Mouse (Mus musculus) olfactory bulb, adult 2 months (tissue): Measurements from ENCODE around the gene Pyroxd2. TPM values are rescaled to one million over a fixed set of nuclear protein-coding genes. Genes with fewer than 3 reads are reported as not detected.

Experiments
- H3K27ac ChIP-seq: fragments of 200-500 bp; 2 replicates; pipeline ENCODE4 v1.5.1; 2012; ENCODE audit warnings: low read depth, low read length; ENCODE audit not compliant: insufficient read depth
- H3K4me1 ChIP-seq: fragments of 200-500 bp; 2 replicates; pipeline ENCODE4 v1.6.1; 2012; ENCODE audit warnings: low read length; ENCODE audit not compliant: control insufficient read depth, insufficient read depth
- H3K4me3 ChIP-seq: fragments of 200-500 bp; 2 replicates; pipeline ENCODE4 v1.5.1; 2012; ENCODE audit warnings: mild to moderate bottlenecking, low read depth, low read length, moderate library complexity; ENCODE audit not compliant: insufficient read depth
- CTCF ChIP-seq: fragments of 200-500 bp; IDR thresholded peaks from 2 replicates; pipeline ENCODE4 v1.5.1; 2012; ENCODE audit warnings: low read depth, mild to moderate bottlenecking, low read length, moderate library complexity; ENCODE audit not compliant: insufficient read depth
- POLR2A ChIP-seq: fragments of 200-500 bp; IDR thresholded peaks from 2 replicates; pipeline ENCODE4 v1.6.1; 2012; ENCODE audit warnings: mild to moderate bottlenecking, low read depth, low read length, moderate library complexity; ENCODE audit not compliant: insufficient read depth
- WGBS: fragments of 180-500 bp; shearing (Covaris S2); methylation state at CpG from one replicate; pipeline ENCODE4 v1.1.7; 2018; 5-methylcytosine and 5-hydroxymethylcytosine counted together
- polyA plus RNA-seq: library from polyadenylated mRNA; stranded (reverse); fragments of >200 nt; gene quantifications from 2 replicates; pipeline ENCODE4 v1.2.4, GENCODE M21; 2012; ENCODE audit warnings: low replicate concordance; ENCODE audit not compliant: missing spikeins, insufficient read depth, insufficient read length

The Pyroxd2 gene
- polyA plus RNA-seq, 1 experiment, result not detected

GRCm38 (mm10) chr19:42777801-42778200 is 25.2 kb upstream of the Pyroxd2 start:
- no peak overlapping the region for H3K4me3 ChIP-seq

GRCm38 (mm10) chr19:42776813-42777212 is 24.2 kb upstream of the Pyroxd2 start:
- WGBS, result 100% methylated on average over 1 of the region's 1 CpGs
- H3K4me3 ChIP-seq, result no peak overlapping the region
- H3K4me1 ChIP-seq, result peaks cover 12% of the 10 kb centered on the region
- TF ChIP-seq POLR2A (no peak), CTCF (no peak)
- H3K27ac ChIP-seq, result no peak overlapping the region

More at GRCm38 (mm10) chr19:42777801-42778200, 25.2 kb upstream of the Pyroxd2 start:
- 82% methylated on average over 5 of the region's 5 CpGs for WGBS
- TF ChIP-seq POLR2A (no peak), CTCF (no peak)
- Histone ChIP-seq H3K4me1 (peaks cover 12% of the 10 kb centered on the region), H3K27ac (no peak overlapping the region)

- Histone ChIP-seq H3K4me1 (peaks cover 15% of the 10 kb centered on the region), H3K27ac (no peak overlapping the region), H3K4me3 (no peak overlapping the region)
- TF ChIP-seq CTCF, result no peak
- no peak for TF ChIP-seq POLR2A
- WGBS, result 66% methylated on average over 23 of the region's 23 CpGs
Observed at GRCm38 (mm10) chr19:42770141-42770872, 17.7 kb upstream of the Pyroxd2 start.

GRCm38 (mm10) chr19:42769648-42770047 is 17.1 kb upstream of the Pyroxd2 start:
- no peak overlapping the region for H3K4me3 ChIP-seq
- no peak overlapping the region for H3K27ac ChIP-seq
- H3K4me1 ChIP-seq, result peaks cover 15% of the 10 kb centered on the region
- WGBS, result 95% methylated on average over 10 of the region's 10 CpGs
- TF ChIP-seq POLR2A (no peak), CTCF (no peak)

GRCm38 (mm10) chr19:42767361-42767760 is 14.8 kb upstream of the Pyroxd2 start:
- Histone ChIP-seq H3K4me3 (no peak overlapping the region), H3K4me1 (peaks cover 15% of the 10 kb centered on the region), H3K27ac (no peak overlapping the region)
- TF ChIP-seq CTCF (no peak), POLR2A (no peak)
- 87% methylated on average over 8 of the region's 8 CpGs for WGBS

- H3K27ac ChIP-seq, result no peak overlapping the region
- TF ChIP-seq POLR2A, result no peak
- no peak for TF ChIP-seq CTCF
- H3K4me1 ChIP-seq, result peaks cover under 1% of the 10 kb centered on the region; the same call in 1 of the 2 replicates
- 80% methylated on average over 10 of the region's 10 CpGs for WGBS
- H3K4me3 ChIP-seq, result no peak overlapping the region
Observed at GRCm38 (mm10) chr19:42764398-42764797, 11.8 kb upstream of the Pyroxd2 start.

GRCm38 (mm10) chr19:42756671-42757070 is 4.1 kb upstream of the Pyroxd2 start:
- 97% methylated on average over 6 of the region's 6 CpGs for WGBS
- no peak overlapping the region for H3K4me3 ChIP-seq

GRCm38 (mm10) chr19:42755148-42755870 is 2.7 kb upstream of the Pyroxd2 start:
- no peak overlapping the region for H3K4me3 ChIP-seq
- H3K27ac ChIP-seq, result no peak overlapping the region
- H3K4me1 ChIP-seq, result peaks cover 15% of the 10 kb centered on the region
- TF ChIP-seq POLR2A, result no peak
- TF ChIP-seq CTCF, result no peak
- 63% methylated on average over 15 of the region's 15 CpGs for WGBS

More at GRCm38 (mm10) chr19:42756671-42757070, 4.1 kb upstream of the Pyroxd2 start:
- TF ChIP-seq POLR2A (no peak), CTCF (no peak)
- Histone ChIP-seq H3K4me1 (peaks cover 15% of the 10 kb centered on the region), H3K27ac (no peak overlapping the region)

GRCm38 (mm10) chr19:42753141-42753917 is 754 bp upstream of the Pyroxd2 start:
- Histone ChIP-seq H3K4me3 (no peak overlapping the region), H3K27ac (no peak overlapping the region), H3K4me1 (peaks cover 15% of the 10 kb centered on the region)
- TF ChIP-seq CTCF, result no peak
- TF ChIP-seq POLR2A, result no peak
- 41% methylated on average over 11 of the region's 11 CpGs for WGBS
